Mouse (Mus musculus) heart, postnatal 0 days (tissue): ENCODE results near the gene Tekt1.

Experiments used
- CTCF ChIP-seq: IDR thresholded peaks from 2 replicates; pipeline ENCODE4 v1.5.1; 2016; ENCODE audit warnings: antibody characterized with exemption, control low read depth, low read depth
- EP300 ChIP-seq: IDR thresholded peaks from 2 replicates; pipeline ENCODE4 v1.6.1; 2016; ENCODE audit warnings: antibody characterized with exemption, low read depth

GRCm38 (mm10) chr11:72349016-72349415 is 13.2 kb downstream of the Tekt1 start:
- TF ChIP-seq CTCF: no peak
- no peak for TF ChIP-seq EP300
